Mouse (Mus musculus): ENCODE measurements around the gene Cfb.

DNA sequence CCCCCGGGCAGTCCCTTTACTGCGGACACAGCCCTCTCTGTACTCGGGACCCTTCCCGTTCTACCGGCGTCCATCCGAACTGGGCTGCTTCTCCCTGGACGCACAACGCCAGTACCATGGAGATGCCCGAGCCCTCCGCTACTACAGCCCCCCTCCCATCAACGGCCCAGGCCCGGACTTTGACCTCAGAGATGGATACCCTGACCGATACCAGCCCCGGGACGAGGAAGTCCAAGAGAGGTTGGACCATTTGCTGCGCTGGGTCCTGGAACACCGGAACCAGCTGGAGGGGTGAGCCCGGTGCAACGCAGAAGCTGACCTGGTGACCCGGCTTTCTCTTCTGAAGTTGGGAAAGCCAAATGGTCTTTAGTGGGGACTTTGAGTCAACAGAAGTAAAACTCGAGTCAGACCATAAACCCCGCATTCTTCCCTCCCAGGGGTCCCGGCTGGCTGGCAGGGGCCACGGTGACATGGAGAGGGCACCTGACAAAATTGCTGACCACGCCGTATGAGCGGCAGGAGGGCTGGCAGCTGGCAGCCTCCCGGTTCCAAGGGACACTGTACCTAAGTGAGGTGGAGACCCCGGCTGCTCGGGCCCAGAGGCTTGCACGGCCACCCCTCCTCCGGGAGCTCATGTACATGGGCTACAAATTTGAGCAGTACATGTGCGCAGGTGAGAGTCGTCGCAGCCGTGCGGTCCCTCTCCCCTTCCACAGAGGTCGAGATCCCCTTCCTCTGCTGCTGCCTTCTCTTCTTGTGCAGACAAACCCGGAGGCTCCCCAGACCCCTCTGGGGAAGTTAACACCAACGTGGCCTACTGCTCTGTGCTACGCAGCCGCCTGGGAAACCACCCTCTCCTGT, 24.6 kb downstream of the Cfb start:
- TF ChIP-seq CTCF (IDR thresholded peaks at IDR 0.05; ENCODE audit: low read depth) (no peak), EP300 (optimal IDR thresholded peaks at IDR 0.05) (no peak)

All from stomach, postnatal 0 days (tissue).